Mouse (Mus musculus) bone marrow macrophage, adult 2 months (primary cell): Measurements from ENCODE around the gene Pcyt2.

ENCODE experiments used
- CTCF ChIP-seq: IDR thresholded peaks from 2 replicates; pipeline ENCODE4 v1.5.1; 2012; ENCODE audit warnings: low read depth, mild to moderate bottlenecking, low read length, moderate library complexity
- POLR2A ChIP-seq: IDR thresholded peaks from 2 replicates; pipeline ENCODE4 v1.6.1; 2012; ENCODE audit warnings: mild to moderate bottlenecking, low read depth, low read length, borderline replicate concordance

DNA sequence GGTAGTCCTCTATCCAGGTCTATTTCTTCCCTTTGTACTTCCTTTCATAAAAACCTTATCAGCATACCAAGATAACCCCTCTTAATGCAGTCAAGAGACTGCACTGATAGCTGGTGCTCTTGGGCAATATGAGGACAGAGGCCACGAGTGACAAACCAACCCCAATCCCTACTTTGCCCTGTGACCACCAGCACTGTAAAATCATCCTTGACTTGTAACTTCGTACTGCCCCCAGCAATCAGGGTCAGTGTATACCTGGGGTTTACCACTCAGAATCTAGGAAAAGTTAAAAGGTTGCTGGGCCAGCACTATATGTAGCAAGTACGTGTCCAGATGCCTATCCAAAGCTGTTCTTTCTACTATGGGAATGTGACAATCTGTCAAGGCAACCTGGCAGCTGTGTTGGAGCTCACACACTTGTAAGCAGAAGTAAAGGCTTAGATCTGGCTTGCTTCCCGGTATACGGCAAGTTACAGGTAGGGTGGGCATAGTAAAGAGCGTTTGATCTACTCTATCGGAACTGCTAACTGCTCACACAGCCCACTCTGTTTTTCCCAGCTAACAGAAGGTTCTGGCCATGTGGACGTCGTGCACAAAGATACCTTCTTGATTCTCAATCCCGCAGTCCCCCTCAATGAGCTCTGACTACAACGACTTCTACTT is 45.9 kb downstream of the Pcyt2 start:
- no peak for TF ChIP-seq POLR2A
- no peak for TF ChIP-seq CTCF
